Mouse (Mus musculus) large intestine, adult 2 months (tissue): ENCODE results near the gene Mex3a. TPM values are rescaled to one million over a fixed set of nuclear protein-coding genes. Genes with fewer than 3 reads are reported as not detected.

Source experiments
- DNase-seq: peaks from one replicate; pipeline ENCODE4 v3.0.0-alpha.2; 2012; ENCODE audit warnings: low read depth, low spot score
- WGBS: fragments of 180-500 bp; shearing (Covaris S2); methylation state at CpG from one replicate; pipeline ENCODE4 v1.1.7; 2018; 5-methylcytosine and 5-hydroxymethylcytosine counted together
- polyA plus RNA-seq: library from polyadenylated mRNA; depleted of rRNA; stranded (reverse); fragments of >200 nt; gene quantifications from 2 replicates; pipeline ENCODE4 v1.2.3, GENCODE M21; 2012

The Mex3a gene
- polyA plus RNA-seq, 1 experiment = 0.63 TPM

DNA sequence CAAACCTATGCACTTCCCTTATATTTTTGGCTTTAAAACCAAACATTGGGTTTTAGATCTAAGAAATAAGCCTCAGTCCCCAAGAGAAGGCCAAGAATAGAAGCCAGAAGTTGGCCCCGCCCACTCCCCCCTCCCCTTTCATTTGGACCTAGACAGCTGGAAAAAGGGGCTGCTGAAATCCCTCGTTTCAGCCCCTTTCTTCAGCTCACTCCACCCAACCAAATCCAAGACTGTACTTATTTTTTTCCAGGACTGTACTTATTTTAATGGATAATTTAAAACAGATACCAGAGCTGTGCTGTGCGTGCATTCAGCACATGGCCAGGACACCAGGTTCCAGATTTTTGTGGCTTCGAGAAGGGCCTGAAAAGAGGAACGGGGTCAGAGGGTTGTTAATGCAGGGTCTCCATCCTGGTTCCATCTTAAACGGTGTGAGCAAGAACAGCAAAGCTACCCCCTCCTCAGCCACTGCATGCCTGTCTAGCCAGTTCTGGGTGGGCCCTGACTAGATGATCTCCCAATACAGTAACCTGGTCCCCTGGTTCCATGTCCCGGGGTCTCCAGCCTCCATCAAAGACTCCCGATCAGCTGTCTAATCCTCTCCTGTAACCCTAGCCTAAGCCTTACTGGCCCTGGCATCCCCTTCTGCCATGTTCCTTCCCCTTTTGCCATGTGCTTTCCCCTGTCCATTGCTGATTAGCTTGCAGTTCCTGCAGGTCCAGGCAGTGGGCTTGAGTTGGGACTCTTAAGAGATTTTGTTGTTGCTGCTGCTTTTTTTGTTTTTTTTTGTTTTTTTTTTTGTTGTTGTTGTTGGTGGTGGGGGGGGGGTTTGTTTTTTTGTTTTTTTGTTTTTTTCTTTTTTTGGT is 28.1 kb upstream of the Mex3a start:
- WGBS = 56% methylated on average over 8 of the region's 8 CpGs
- no peak for DNase-seq

- no peak for DNase-seq
- 83% methylated on average over 6 of the region's 6 CpGs for WGBS
These were observed 27.1 kb upstream of the Mex3a start for GRCm38 (mm10) chr3:88505081-88505480.

GRCm38 (mm10) chr3:88505765-88506164 is 26.4 kb upstream of the Mex3a start:
- 58% methylated on average over 7 of the region's 7 CpGs for WGBS
- no peak for DNase-seq

- DNase-seq = no peak
- WGBS = 47% methylated on average over 3 of the region's 3 CpGs
These were observed 22.9 kb upstream of the Mex3a start for GRCm38 (mm10) chr3:88509250-88509649.

- 2% methylated on average over 31 of the region's 31 CpGs for WGBS
- DNase-seq = no peak
These were observed 22.3 kb upstream of the Mex3a start, which contains the start of gene Lmna for GRCm38 (mm10) chr3:88509692-88510420. Gene Lmna, minus strand, starts transcription at chr3:88509956.

DNA sequence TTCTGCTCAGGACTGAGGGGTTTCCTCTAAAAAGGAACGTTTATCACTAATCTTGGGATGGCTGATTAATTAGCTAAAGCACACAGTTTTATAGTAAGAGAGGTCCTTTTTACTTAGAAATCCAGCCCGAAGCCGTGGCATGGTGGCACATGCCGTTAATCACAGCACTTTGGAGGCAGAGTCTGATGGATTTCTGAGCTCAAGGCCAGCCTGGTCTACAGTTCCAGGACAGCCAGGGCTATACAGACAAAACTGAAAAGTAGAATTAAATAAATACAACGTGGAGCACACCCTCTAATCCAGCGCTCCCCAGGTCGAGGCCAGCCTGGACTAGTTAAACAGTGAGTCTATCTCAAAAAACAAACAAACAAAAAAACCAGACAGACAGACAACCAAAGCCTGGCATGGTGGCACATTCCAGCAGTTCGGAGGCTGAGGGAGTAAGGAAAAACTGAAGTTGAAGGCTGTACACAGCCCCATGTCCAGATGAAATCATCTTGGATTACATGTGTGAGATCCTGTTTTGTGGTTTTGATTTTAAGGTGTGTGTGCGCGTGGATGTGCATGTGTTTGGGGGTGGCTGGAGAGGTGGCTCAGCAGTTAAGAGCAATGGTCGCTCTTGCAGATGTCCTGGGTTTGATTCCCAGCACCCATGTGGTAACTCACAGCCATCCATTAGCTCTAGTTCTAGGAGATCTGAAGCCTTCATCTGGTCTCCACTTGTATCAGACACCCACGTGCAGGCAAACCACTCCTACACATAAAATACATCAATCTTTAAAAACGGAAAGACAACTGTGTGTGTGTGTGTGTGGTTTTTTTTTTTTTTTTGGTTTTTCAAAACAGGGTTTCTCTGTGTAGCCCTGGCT is 21.5 kb upstream of the Mex3a start:
- 42% methylated on average over 13 of the region's 13 CpGs for WGBS
- no peak for DNase-seq

- WGBS = 32% methylated on average over 4 of the region's 4 CpGs
- DNase-seq = no peak
These were observed 20.6 kb upstream of the Mex3a start for GRCm38 (mm10) chr3:88511559-88511958.

DNA sequence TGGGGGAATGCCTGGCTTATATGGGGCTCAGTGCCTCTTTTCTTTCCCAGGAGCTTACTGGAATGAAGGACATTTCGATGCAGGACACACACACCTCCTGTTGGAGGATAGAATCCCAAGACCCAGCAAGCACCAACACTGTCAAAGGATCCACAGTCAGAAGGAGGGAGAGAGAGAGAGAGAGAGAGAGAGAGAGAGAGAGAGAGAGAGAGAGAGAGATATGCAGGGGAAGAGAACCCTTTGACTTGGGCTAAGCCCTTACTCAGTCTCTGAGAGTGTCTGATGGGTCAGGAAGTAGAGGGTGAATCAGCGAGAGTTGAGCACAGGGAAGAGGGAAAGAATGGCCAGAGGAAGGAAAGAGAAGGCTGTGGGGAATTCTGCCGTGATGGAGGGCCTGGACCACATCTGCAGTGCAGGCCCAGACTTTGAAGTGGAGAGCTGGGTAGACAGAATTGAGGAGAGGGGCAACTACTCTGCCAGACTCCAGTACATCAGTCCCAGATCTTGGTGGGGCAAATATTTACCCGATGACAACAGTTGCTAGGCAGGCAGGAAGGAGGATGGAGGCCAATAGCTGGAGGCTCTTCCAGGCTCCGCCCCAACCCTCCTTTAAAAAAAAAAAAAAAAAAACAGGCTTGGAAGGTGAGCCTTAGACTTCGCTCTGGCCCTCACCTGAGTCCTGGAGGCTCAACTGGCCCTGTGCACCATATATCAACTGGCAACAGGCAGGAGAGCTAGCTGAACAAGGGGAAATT is 19.9 kb upstream of the Mex3a start:
- DNase-seq = no peak
- WGBS = 26% methylated on average over 6 of the region's 6 CpGs

GRCm38 (mm10) chr3:88512896-88513545 is 19.2 kb upstream of the Mex3a start:
- WGBS = 32% methylated on average over 15 of the region's 15 CpGs
- DNase-seq = no peak

GRCm38 (mm10) chr3:88513546-88514115 is 18.6 kb upstream of the Mex3a start:
- WGBS = 31% methylated on average over 7 of the region's 7 CpGs
- no peak for DNase-seq

- WGBS = 32% methylated on average over 10 of the region's 10 CpGs
- DNase-seq = no peak
These were observed 17.7 kb upstream of the Mex3a start for GRCm38 (mm10) chr3:88514231-88515094.

DNA sequence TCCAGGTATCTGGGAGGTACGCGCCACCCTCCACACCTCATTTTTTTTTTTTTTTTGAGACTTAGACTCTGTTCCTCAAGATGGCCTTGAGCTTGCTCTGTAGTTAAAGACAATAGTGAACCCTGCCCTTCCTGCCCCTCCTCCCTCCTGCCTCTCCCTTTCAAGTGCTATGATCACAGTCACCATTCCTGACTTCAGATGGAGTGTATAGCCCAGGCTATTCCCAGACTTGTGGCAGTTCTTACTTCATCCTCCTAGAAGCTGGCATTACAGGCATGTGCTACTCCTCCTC is 17.2 kb upstream of the Mex3a start:
- WGBS = 46% methylated on average over 2 of the region's 2 CpGs
- no peak for DNase-seq

GRCm38 (mm10) chr3:88516407-88516806 is 15.8 kb upstream of the Mex3a start:
- no peak for DNase-seq
- WGBS = 33% methylated on average over 2 of the region's 2 CpGs

DNA sequence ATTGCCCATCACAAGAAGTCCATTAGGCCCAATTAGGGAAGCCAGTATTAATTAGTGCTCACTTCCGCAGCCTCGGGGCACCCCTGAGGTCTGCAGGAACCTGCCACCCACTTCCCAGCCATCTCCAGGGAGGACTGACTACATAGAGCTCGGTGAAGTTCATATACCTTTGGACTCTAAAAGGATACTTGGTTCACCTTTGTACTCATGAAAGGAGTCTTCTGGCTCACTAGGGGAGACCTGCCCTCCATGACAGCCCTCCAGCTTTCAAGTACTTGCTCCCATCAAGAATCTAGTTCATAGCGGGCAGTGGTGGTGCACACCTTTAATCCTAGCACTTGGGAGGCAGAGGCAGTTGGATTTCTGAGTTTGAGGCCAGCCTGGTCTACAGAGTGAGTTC is 13.8 kb upstream of the Mex3a start:
- 67% methylated on average over 4 of the region's 4 CpGs for WGBS
- DNase-seq = no peak

DNA sequence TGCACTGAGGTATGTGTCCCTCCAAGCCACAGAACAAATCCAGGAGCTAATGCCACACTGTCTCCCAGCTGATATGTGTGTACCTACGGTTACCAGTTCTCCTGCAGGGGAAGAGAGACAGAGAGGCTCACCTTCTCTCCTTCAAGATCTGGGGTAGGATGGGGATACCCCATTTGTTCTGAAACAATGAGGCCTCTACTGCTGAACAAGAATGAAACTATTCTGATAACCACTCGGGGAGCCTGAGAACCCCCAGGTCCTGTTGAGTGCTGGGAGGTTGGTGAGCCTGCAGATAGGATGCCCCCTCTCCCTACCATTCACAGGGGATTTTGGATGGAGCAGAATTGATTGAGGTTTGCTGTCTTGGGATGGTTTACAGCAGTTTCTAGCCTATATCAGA is 12.1 kb upstream of the Mex3a start:
- WGBS = 92% methylated on average over 2 of the region's 2 CpGs
- DNase-seq = no peak

GRCm38 (mm10) chr3:88521156-88521555 is 11.0 kb upstream of the Mex3a start:
- 97% methylated on average over 6 of the region's 6 CpGs for WGBS

GRCm38 (mm10) chr3:88521803-88522331 is 10.3 kb upstream of the Mex3a start:
- 28% methylated on average over 9 of the region's 9 CpGs for WGBS
- no peak for DNase-seq

More at GRCm38 (mm10) chr3:88521156-88521555, 11.0 kb upstream of the Mex3a start:
- no peak for DNase-seq
